Mouse (Mus musculus) brain, embryonic 14.5 days (tissue): ENCODE results near the gene Smim4.

Source experiments
- CTCF ChIP-seq: fragments of 200-500 bp; IDR thresholded peaks from 2 replicates; pipeline ENCODE4 v1.5.1; 2012; ENCODE audit warnings: inconsistent platforms, mild to moderate bottlenecking, moderate library complexity, borderline replicate concordance; ENCODE audit not compliant: insufficient read depth, insufficient read length; ENCODE audit errors: extremely low read depth
- POLR2A ChIP-seq: fragments of 200-500 bp; IDR thresholded peaks from 2 replicates; pipeline ENCODE4 v1.6.1; 2012; ENCODE audit warnings: mild to moderate bottlenecking, inconsistent platforms, borderline replicate concordance; ENCODE audit not compliant: poor library complexity, insufficient read depth, insufficient read length, severe bottlenecking; ENCODE audit errors: extremely low read depth

DNA sequence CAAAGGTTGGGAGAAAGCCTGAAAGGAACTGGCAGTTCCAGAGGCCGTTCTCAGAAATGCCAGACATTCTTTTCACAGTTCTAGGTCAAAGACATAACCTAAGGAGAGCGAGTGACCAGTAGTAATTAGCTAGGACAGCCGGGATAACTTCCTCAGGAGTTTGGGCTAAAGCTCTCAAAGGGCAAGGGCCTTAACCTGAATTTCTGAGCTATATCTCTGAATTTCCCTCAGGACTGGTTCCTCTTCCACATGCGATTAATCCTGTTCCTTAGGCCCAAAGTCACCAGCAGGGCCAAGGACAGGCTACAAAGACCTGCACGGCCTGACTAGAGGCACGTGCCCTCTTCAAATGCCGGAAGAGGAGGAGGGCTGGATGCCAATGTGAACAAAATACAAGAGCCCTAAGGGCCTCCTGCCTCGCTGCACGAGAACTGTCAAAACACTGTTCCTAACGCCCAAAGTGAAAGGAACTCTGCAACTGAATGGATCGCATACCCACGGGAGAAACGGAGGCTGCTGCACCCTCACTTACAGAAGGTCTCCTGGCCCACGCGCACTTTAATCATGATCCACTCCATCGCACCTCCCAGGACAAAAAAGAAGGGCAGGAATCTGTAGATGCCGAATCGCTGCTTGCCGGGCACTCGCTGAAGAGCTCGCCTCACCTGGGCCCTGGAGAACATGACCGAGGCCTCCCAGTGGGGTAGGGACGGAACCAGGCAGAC is 493 bp downstream of the Smim4 start:
- no peak for TF ChIP-seq CTCF
- no peak for TF ChIP-seq POLR2A
